Mouse (Mus musculus): ENCODE measurements around the gene Mrps26. TPM values are rescaled to one million over a fixed set of nuclear protein-coding genes. Genes with fewer than 3 reads are reported as not detected.
"Not testable (repeated sequence)": the region's sequence is repeated elsewhere in the genome, so short reads cannot be mapped to it uniquely, and the experiment has no call there.

The Mrps26 gene
- 46.2 and 59.7 TPM in 2 replicates for total RNA-seq (2014; rRNA removed)
- polyA plus RNA-seq (2015; fragmentation: Nextera tagmentation; extraction: Ambion mirVana), result 113 and 119 TPM in 2 replicates

DNA sequence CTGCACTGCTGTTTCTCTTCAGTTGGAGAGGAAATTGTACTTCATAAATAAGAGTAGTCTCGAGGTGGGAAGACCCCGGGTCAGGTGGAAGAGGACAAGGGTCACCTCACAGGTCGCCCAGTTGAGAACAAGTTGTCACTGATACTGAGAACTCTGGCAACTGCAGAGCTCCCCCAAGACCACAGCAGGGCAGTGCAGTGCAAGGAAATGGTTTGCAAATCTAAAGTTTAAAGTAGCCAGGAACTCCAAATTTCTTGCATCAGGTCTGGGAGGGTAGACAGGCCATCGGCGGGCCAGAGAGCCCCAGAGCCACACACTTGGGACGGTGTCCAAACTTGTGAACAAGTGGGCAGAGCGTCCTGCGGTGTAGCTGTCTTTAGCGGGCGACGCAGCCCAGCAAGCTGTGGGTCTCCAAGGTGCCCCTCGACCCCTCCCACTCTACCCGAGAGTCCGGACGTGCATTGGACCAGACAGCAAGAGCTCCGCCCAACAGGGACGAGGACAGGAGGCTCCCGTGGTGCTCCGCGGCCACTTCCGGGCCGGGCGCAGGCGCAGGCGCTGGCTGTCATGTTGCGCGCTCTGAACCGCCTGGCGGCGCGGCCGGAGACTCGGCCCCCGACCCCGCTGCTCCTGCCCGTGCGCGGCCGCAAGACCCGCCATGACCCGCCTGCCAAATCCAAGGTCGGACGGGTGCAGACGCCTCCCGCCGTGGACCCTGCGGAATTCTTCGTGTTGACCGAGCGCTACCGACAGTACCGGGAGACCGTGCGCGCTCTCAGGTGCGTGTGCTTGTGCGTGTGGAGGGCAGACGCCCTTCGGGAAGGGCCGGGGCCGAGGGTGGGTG, at the start of gene Mrps26:
Gene Mrps26, plus strand, starts transcription at position 531 of the 844 bp plus-strand sequence.
- under 1% methylated on average over 61 of the region's 61 CpGs for WGBS
- H3K4me1 ChIP-seq (ENCODE audit: insufficient read depth), result peaks cover 7% of the 10 kb centered on the region
- H3K27ac ChIP-seq (ENCODE audit: low read depth, low read length), result peak within 1 kb of the TSS; percentile 45; the same call in 1 of the 2 replicates
- H3K36me3 ChIP-seq (ENCODE audit: insufficient read depth), result peaks cover 18% of the 10 kb centered on the region
- H3K4me2 ChIP-seq (ENCODE audit: low read depth), result peak within 1 kb of the TSS; percentile 84
- peak within 1 kb of the TSS; percentile 90 for H3K9ac ChIP-seq
- H3K9me3 ChIP-seq (ENCODE audit: low read length), result no peaks in the 10 kb centered on the region
- peak; percentile 52 for TF ChIP-seq CTCF (IDR thresholded peaks at IDR 0.05; ENCODE audit: low read depth)
- DNase-seq, result peak; percentile 92
- no peaks in the 10 kb centered on the region for H3K27me3 ChIP-seq (ENCODE audit: insufficient read depth, low read length)
- peak; percentile 99 for ATAC-seq
- peak within 1 kb of the TSS; percentile 82 for H3K4me3 ChIP-seq (ENCODE audit: low read depth, low read length)

DNA sequence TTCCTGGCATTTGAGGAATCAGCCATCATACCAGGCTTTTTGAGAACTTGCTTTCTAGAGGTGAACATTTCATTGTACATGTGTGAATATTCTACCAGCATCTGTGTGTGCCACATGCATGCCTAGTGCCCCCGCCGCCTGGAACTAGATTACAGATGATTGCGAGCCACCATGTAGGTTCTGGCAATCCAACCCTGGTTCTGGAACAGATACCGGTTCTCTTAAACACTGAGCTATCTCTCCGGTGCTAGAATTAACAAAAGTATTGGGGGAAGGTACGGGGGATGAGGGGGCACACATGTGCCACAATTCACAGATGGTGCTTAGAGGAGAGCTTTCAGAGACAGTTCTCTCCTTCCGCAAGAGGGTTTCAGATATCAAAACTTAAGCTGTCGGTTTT, 49.6 kb upstream of the Mrps26 start:
- H3K36me3 ChIP-seq (ENCODE audit: insufficient read depth), result peaks cover 24% of the 10 kb centered on the region
- DNase-seq (no peak), ATAC-seq (no peak)
- no peak for TF ChIP-seq CTCF (IDR thresholded peaks at IDR 0.05; ENCODE audit: low read depth)
- H3K4me3 ChIP-seq (ENCODE audit: low read depth, low read length), result no peak overlapping the region
- H3K9me3 ChIP-seq (ENCODE audit: low read length), result no peaks in the 10 kb centered on the region
- no peaks in the 10 kb centered on the region for H3K27me3 ChIP-seq (ENCODE audit: insufficient read depth, low read length)
- H3K4me1 ChIP-seq (ENCODE audit: insufficient read depth), result no peaks in the 10 kb centered on the region; the same call in 1 of the 2 replicates
- no peak overlapping the region for H3K27ac ChIP-seq (ENCODE audit: low read depth, low read length)
- no peak overlapping the region for H3K9ac ChIP-seq
- 92% methylated on average over 8 of the region's 8 CpGs for WGBS
- H3K4me2 ChIP-seq (ENCODE audit: low read depth), result no peak overlapping the region

DNA sequence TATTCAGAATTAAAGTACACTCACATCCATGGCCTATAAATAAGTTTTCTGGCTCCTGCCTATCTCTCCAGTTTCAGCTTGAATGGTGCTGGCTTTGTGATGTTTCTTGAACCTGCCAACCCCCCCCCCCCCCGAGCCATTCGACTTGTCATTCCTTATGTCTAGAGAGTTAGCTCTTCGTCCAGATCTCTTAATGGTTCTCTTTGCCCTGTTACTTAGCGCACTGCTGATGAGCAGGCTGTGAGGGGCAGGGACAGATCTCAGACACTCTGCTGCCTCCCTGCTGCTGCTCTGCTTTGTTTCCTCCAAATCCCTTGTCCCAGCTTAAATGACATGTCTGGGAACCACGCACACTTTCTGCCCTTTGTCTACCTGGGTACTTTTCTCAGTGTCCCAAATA, 47.8 kb upstream of the Mrps26 start:
- H3K27me3 ChIP-seq (ENCODE audit: insufficient read depth, low read length), result no peaks in the 10 kb centered on the region
- H3K9ac ChIP-seq, result no peak overlapping the region
- DNase-seq, result no peak
- H3K4me2 ChIP-seq (ENCODE audit: low read depth), result no peak overlapping the region
- 29% methylated on average over 5 of the region's 5 CpGs for WGBS
- H3K27ac ChIP-seq (ENCODE audit: low read depth, low read length), result no peak overlapping the region
- H3K4me1 ChIP-seq (ENCODE audit: insufficient read depth), result no peaks in the 10 kb centered on the region; the same call in 1 of the 2 replicates
- peaks cover 29% of the 10 kb centered on the region for H3K36me3 ChIP-seq (ENCODE audit: insufficient read depth)
- H3K9me3 ChIP-seq (ENCODE audit: low read length), result no peaks in the 10 kb centered on the region
- ATAC-seq, result no peak
- no peak for TF ChIP-seq CTCF (IDR thresholded peaks at IDR 0.05; ENCODE audit: low read depth)
- H3K4me3 ChIP-seq (ENCODE audit: low read depth, low read length), result no peak overlapping the region

DNA sequence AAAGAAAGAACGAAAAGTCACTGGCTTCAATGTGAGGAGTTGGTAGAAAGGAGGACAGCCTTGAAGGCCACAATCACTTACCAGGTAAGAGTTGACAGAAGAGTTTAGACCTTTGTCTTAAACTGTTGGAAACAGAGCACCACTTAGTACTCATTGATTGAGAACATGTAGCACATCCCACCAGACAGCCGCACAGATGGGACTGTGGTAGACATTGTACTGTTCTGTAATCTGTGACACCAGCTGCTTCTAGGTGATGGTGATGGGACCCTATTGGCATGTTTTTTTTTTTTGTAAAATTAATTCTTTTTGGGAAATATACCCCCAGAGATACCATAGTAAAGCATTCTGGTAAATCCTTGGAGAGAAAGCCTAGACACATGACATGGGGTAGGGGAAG, 41.6 kb upstream of the Mrps26 start:
- DNase-seq, result no peak
- H3K9ac ChIP-seq, result no peak overlapping the region
- no peaks in the 10 kb centered on the region for H3K4me1 ChIP-seq (ENCODE audit: insufficient read depth)
- no peak for ATAC-seq
- H3K9me3 ChIP-seq (ENCODE audit: low read length), result no peaks in the 10 kb centered on the region
- 95% methylated on average over 2 of the region's 2 CpGs for WGBS
- H3K27me3 ChIP-seq (ENCODE audit: insufficient read depth, low read length), result no peaks in the 10 kb centered on the region
- H3K36me3 ChIP-seq (ENCODE audit: insufficient read depth), result peaks cover 64% of the 10 kb centered on the region
- no peak overlapping the region for H3K4me3 ChIP-seq (ENCODE audit: low read depth, low read length)
- H3K4me2 ChIP-seq (ENCODE audit: low read depth), result no peak overlapping the region
- H3K27ac ChIP-seq (ENCODE audit: low read depth, low read length), result no peak overlapping the region
- TF ChIP-seq CTCF (IDR thresholded peaks at IDR 0.05; ENCODE audit: low read depth), result no peak

DNA sequence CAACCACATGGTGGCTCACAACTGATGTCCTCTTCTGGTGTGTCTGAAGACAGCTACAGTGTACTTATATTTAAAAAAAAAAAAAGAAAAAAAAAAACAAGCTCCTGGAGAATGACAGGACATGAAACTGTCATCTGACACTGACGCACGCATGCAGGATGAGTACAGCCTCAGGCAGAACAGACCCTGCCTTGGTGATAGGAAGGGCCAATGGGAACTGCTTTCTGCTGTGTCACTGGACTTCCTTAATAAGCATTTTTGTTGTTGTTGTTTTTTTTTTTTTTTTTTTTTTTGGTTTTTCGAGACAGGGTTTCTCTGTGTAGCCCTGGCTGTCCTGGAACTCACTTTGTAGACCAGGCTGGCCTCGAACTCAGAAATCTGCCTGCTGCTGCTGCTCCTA, 38.1 kb upstream of the Mrps26 start:
- not testable (repeated sequence) for H3K4me1 ChIP-seq (ENCODE audit: insufficient read depth); H3K9ac ChIP-seq; DNase-seq; H3K27ac ChIP-seq (ENCODE audit: low read depth, low read length); H3K9me3 ChIP-seq (ENCODE audit: low read length); ATAC-seq; H3K4me2 ChIP-seq (ENCODE audit: low read depth); H3K27me3 ChIP-seq (ENCODE audit: insufficient read depth, low read length); H3K4me3 ChIP-seq (ENCODE audit: low read depth, low read length)
- H3K36me3 ChIP-seq (ENCODE audit: insufficient read depth), result peaks cover 72% of the 10 kb centered on the region
- 95% methylated on average over 3 of the region's 4 CpGs for WGBS

DNA sequence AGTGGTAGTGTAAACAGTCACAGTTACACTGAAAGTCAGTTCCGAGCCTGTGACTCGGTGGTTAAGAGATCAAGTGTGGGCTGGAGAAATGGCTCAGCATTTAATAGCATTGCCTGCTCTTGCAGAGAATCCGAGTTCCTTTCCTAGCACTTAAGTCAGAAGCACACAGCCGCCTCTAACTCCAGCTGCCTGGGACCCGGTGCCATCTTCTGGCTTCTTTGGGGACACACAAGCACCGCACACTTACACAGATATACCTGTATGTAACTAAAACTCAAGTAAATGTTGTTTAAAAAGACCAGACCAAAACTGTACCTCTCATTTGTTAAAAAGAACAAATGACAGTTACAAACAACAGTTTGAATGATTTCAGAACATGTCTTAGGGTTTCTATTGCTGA, 35.1 kb upstream of the Mrps26 start:
- H3K9ac ChIP-seq, result no peak overlapping the region
- peak; percentile 52 for TF ChIP-seq CTCF (IDR thresholded peaks at IDR 0.05; ENCODE audit: low read depth)
- ATAC-seq (peak; percentile 62; the same call in 1 of the 2 replicates), DNase-seq (peak; percentile 45)
- no peaks in the 10 kb centered on the region for H3K4me1 ChIP-seq (ENCODE audit: insufficient read depth)
- 80% methylated on average over 6 of the region's 6 CpGs for WGBS
- H3K27ac ChIP-seq (ENCODE audit: low read depth, low read length), result no peak overlapping the region
- H3K9me3 ChIP-seq (ENCODE audit: low read length), result no peaks in the 10 kb centered on the region
- H3K4me3 ChIP-seq (ENCODE audit: low read depth, low read length), result no peak overlapping the region
- H3K4me2 ChIP-seq (ENCODE audit: low read depth), result no peak overlapping the region
- peaks cover 65% of the 10 kb centered on the region for H3K36me3 ChIP-seq (ENCODE audit: insufficient read depth)
- no peaks in the 10 kb centered on the region for H3K27me3 ChIP-seq (ENCODE audit: insufficient read depth, low read length)

DNA sequence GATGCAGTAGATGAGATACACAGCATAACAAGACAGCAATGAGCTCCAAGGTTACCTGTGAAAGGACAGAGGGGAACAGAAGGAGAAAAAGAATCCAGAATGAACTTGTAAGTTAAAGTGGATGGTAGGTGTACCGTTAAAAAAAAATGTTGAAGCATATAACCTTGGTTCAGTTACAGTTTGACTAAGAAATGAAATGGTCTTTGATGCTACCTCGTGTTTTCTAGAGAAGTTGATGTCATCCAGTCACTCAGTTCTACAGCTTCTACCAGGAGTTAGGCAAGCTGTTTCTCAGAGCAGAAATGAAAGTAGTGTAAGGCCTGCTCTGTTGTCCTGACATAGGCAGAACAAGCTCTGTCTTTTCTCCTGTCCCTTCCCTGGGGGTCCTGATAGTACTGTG, 34.3 kb upstream of the Mrps26 start:
- DNase-seq, result no peak
- H3K27me3 ChIP-seq (ENCODE audit: insufficient read depth, low read length), result no peaks in the 10 kb centered on the region
- no peak overlapping the region for H3K27ac ChIP-seq (ENCODE audit: low read depth, low read length)
- peaks cover 64% of the 10 kb centered on the region for H3K36me3 ChIP-seq (ENCODE audit: insufficient read depth)
- H3K9me3 ChIP-seq (ENCODE audit: low read length), result no peaks in the 10 kb centered on the region
- no peak overlapping the region for H3K4me3 ChIP-seq (ENCODE audit: low read depth, low read length)
- H3K4me1 ChIP-seq (ENCODE audit: insufficient read depth), result no peaks in the 10 kb centered on the region
- no peak overlapping the region for H3K4me2 ChIP-seq (ENCODE audit: low read depth)
- TF ChIP-seq CTCF (IDR thresholded peaks at IDR 0.05; ENCODE audit: low read depth), result no peak
- no peak overlapping the region for H3K9ac ChIP-seq
- no peak for ATAC-seq
- 95% methylated on average over 2 of the region's 2 CpGs for WGBS

Measured in forebrain, postnatal 0 days (tissue).